Mouse (Mus musculus) neural tube, embryonic 15.5 days (tissue): ENCODE measurements around the gene Gfra1. TPM values are rescaled to one million over a fixed set of nuclear protein-coding genes. Genes with fewer than 3 reads are reported as not detected.

Source experiments
- ATAC-seq: fragments of 200-750 bp; cut with Nextera tagmentation; 2 replicates; pipeline ENCODE4 v1.8.0; 2017; ENCODE audit warnings: mild to moderate bottlenecking, moderate TSS enrichment, moderate library complexity; ENCODE audit not compliant: low FRiP score
- H3K27ac ChIP-seq: fragments of 300-500 bp; sonication (generic); replicated peaks from 2 replicates; pipeline ENCODE4 v1.5.1; 2015; ENCODE audit warnings: mild to moderate bottlenecking, inconsistent platforms
- H3K27me3 ChIP-seq: fragments of 300-500 bp; sonication (generic); replicated peaks from 2 replicates; pipeline ENCODE4 v1.6.1; 2015; ENCODE audit warnings: inconsistent platforms
- H3K36me3 ChIP-seq: fragments of 300-500 bp; sonication (generic); 2 replicates; pipeline ENCODE4 v1.6.1; 2015; ENCODE audit warnings: inconsistent platforms
- H3K4me1 ChIP-seq: fragments of 300-500 bp; sonication (generic); 2 replicates; pipeline ENCODE4 v1.6.1; 2015; ENCODE audit warnings: inconsistent platforms
- H3K4me2 ChIP-seq: fragments of 300-500 bp; sonication (generic); 2 replicates; pipeline ENCODE4 v1.6.1; 2015; ENCODE audit warnings: inconsistent platforms, mild to moderate bottlenecking, moderate library complexity
- H3K4me3 ChIP-seq: fragments of 300-500 bp; sonication (generic); replicated peaks from 2 replicates; pipeline ENCODE4 v1.5.1; 2015; ENCODE audit warnings: mild to moderate bottlenecking, inconsistent platforms
- H3K9ac ChIP-seq: fragments of 300-500 bp; sonication (generic); replicated peaks from 2 replicates; pipeline ENCODE4 v1.6.1; 2015; ENCODE audit warnings: mild to moderate bottlenecking, inconsistent platforms
- H3K9me3 ChIP-seq: fragments of 300-500 bp; sonication (generic); replicated peaks from 2 replicates; pipeline ENCODE4 v1.6.1; 2016; ENCODE audit warnings: inconsistent platforms
- WGBS: fragments of 180-500 bp; shearing (Covaris S2); methylation state at CpG from one replicate; pipeline ENCODE4 v1.1.7; 2015; ENCODE audit warnings: mixed read lengths; 5-methylcytosine and 5-hydroxymethylcytosine counted together
- polyA plus RNA-seq: library from polyadenylated mRNA; unstranded; fragments of >200 nt; fragmentation: Nextera tagmentation; extraction: Ambion mirVana; gene quantifications from 2 replicates; pipeline ENCODE4 v1.2.1, GENCODE M21; 2015

Gene Gfra1
- 65.1 and 70.0 TPM in 2 replicates for polyA plus RNA-seq

DNA sequence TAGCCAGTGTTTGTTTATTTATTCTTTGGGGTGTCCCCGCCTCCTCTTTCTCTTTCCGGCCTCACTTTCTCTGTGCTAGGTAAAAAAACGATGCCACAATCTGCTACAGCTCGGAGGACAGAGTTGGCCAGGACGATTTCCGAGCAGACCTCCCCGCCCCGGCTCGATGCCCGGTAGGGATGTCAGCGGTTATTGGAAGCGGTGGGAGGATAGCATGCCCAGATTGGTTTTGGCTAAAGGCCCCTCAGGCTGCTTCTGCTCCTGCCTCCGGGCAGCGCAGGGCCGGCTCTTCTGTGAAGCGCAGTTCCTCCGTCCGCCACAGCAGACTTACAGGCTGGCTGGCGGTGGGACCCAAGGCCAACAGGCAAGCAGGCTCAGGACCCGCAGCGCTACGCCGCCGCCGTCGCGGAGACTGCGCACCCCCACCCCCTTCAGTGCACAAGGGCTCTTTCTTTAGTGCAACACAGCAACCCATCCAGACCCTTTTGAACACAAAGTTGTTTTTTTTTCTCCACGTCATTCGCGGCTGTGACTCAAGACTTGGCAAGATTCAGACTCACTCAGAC lies at the start of gene Gfra1:
Gene Gfra1, minus strand, starts transcription at position 414 of the 566 bp plus-strand sequence.
- Histone ChIP-seq H3K4me3 (peak within 1 kb of the TSS; percentile 53), H3K36me3 (no peaks in the 10 kb centered on the region), H3K27me3 (no peaks in the 10 kb centered on the region), H3K9ac (peak within 1 kb of the TSS; percentile 65), H3K9me3 (no peaks in the 10 kb centered on the region), H3K4me1 (peaks cover 57% of the 10 kb centered on the region), H3K4me2 (peak within 1 kb of the TSS; percentile 82), H3K27ac (peak within 1 kb of the TSS; percentile 82)
- WGBS: under 1% methylated on average over 31 of the region's 31 CpGs
- ATAC-seq: peak; percentile 67

DNA sequence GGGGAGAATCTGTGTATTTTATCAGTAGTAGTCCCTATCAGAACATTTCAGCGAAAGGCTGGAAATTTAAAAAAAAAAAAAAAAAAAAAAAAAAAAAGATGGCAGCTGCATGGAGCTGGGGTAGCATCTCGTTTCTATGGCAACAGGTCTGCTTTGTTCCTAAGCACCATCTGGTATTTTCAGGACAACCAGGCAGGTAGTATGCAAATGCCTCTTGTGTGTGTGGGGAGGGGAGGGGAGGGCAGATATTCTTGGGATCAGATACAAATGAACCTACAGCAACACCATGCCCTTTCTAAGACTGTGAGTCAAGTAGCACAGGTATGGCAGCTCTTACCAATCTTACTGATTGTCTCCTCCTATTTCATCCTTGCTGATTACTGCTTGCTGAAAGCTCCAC lies 44.3 kb upstream of the Gfra1 start:
- Histone ChIP-seq H3K9ac (no peak overlapping the region), H3K9me3 (no peaks in the 10 kb centered on the region), H3K4me3 (no peak overlapping the region), H3K27ac (no peak overlapping the region), H3K4me1 (peaks cover 8% of the 10 kb centered on the region; the same call in 1 of the 2 replicates), H3K27me3 (no peaks in the 10 kb centered on the region), H3K36me3 (no peaks in the 10 kb centered on the region), H3K4me2 (no peak overlapping the region)
- ATAC-seq: no peak
- 52% methylated on average over 2 of the region's 2 CpGs for WGBS

DNA sequence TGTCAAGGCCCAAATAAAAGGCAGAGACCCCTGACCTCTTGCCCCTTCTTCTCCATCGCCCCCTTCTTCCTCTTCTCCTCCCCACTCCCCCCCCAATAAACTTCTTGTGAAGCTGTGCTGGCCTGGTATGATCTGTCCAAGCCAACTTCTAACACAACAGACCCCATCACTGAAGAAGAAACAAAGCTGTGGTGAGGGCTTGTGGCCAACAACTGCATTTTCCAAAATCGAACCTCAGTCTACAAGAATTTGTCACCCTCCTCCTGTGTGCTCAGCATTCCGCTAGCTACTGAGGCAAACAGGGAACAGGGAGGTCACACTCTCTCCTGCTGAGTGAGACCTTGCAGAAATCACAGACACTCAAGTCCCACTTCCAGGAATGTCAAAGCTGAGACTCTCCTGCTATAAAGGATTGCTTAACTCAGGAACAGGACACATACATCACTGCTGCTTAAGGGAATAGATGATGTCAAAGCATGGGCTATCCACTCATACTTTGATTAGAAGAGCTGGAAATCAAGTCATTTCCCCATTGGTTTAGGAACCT lies 43.8 kb upstream of the Gfra1 start:
- no peaks in the 10 kb centered on the region for H3K27me3 ChIP-seq
- no peak overlapping the region for H3K4me3 ChIP-seq
- H3K36me3 ChIP-seq: no peaks in the 10 kb centered on the region
- ATAC-seq: no peak
- H3K4me1 ChIP-seq: peaks cover 14% of the 10 kb centered on the region
- no peak overlapping the region for H3K9ac ChIP-seq
- H3K4me2 ChIP-seq: no peak overlapping the region
- H3K27ac ChIP-seq: no peak overlapping the region
- 56% methylated on average over 3 of the region's 3 CpGs for WGBS
- no peaks in the 10 kb centered on the region for H3K9me3 ChIP-seq

DNA sequence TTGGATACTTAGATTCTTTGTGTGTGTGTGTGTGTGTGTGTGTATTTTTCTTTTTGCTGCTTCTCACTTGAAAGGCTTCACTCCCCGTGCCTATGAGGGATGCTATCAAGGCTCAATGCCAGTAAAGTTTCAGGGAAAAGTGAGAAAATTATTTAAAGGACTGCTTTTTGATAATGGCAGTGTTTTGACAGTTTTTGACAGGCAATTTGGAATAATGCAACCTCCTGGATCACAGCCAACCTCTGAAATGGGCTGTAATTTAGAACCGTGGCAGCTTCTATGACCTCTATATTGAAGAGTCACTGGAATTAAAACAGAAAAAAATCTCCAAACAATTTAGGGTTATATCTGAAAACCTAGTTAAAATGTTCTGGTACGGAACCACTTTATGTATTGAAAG lies 41.4 kb upstream of the Gfra1 start:
- Histone ChIP-seq H3K4me3 (no peak overlapping the region), H3K4me1 (peaks cover 16% of the 10 kb centered on the region), H3K27me3 (no peaks in the 10 kb centered on the region), H3K27ac (no peak overlapping the region), H3K9ac (no peak overlapping the region), H3K36me3 (no peaks in the 10 kb centered on the region), H3K4me2 (no peak overlapping the region), H3K9me3 (no peaks in the 10 kb centered on the region)
- WGBS: 69% methylated on average over 3 of the region's 3 CpGs
- no peak for ATAC-seq

DNA sequence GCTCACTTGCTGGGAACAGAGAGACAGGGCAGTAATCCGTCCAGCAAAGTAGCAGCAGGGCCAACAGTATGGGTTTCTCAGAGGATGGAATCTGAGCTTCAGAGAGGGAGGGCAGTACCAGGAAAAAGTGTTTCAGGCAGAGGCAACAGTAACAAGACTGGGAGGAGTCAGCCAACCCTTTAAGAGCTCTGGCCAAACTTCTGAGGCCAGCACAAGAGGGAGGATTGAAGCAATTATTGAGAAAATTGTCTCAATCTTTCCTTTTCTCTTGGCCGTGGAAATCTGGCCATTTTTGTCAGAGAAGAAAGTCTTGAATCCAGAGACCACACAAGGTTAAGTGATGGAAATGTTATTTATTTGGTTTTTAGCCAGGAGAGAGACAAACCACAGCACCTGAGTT lies 31.0 kb upstream of the Gfra1 start:
- ATAC-seq: no peak
- WGBS: 69% methylated on average over 2 of the region's 2 CpGs
- Histone ChIP-seq H3K27ac (no peak overlapping the region), H3K4me3 (no peak overlapping the region), H3K9ac (no peak overlapping the region), H3K9me3 (no peaks in the 10 kb centered on the region), H3K4me2 (no peak overlapping the region), H3K36me3 (no peaks in the 10 kb centered on the region), H3K27me3 (no peaks in the 10 kb centered on the region), H3K4me1 (no peaks in the 10 kb centered on the region)

DNA sequence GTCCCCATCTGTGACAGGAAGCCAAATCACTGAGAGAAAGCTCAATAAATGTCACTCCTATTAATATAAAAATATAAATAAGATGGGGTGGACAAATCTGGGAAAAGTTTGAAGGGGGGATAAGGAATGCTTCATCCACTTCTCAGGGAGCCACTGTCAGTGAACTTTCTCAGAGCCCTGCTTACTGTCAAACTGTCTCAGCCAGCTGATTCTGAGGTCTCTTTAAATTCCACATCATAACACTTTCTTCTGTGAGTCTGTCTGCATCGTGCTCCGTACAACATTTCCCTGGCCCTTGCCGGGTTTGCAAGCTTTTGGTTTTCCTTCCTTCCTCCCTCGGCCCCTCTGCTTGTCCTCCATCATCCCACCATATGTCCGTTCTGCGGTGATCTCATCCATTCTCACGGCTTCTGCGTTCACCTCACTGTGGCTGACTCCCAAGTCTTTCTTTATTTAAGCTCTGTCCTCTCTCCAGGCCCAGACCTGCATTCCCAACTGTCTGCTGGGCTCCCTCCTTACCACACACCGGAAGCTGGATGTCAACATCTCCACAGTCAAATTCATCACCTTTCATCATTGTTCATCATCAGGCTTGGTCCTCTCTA lies 26.8 kb upstream of the Gfra1 start:
- Histone ChIP-seq H3K9ac (no peak overlapping the region), H3K4me2 (no peak overlapping the region), H3K36me3 (no peaks in the 10 kb centered on the region), H3K4me1 (no peaks in the 10 kb centered on the region), H3K27ac (no peak overlapping the region), H3K4me3 (no peak overlapping the region), H3K27me3 (no peaks in the 10 kb centered on the region), H3K9me3 (no peaks in the 10 kb centered on the region)
- 85% methylated on average over 9 of the region's 9 CpGs for WGBS
- ATAC-seq: no peak

DNA sequence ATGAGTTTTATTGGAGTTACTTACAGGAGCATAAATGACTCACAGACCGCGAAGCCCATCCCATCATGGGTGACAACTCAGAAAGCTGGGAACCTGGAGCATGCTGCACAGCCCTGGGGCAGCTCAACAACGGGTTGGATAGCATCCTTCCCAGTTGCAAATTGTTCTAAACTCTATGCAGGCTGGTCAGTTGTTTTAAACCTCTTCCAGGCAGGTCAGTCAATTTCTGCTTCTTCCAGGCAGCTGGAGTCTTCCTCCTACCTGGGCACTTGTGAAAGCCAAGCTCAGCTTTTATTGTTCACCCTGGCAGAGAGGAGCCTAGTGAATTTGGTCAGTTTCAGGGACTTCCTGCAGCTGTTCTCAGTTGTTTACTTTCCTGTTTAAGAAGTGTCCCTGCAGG lies 18.5 kb upstream of the Gfra1 start:
- Histone ChIP-seq H3K4me2 (no peak overlapping the region), H3K9me3 (no peaks in the 10 kb centered on the region), H3K27me3 (no peaks in the 10 kb centered on the region), H3K27ac (no peak overlapping the region), H3K36me3 (no peaks in the 10 kb centered on the region), H3K4me3 (no peak overlapping the region), H3K4me1 (peaks cover 2% of the 10 kb centered on the region; the same call in 1 of the 2 replicates), H3K9ac (no peak overlapping the region)
- ATAC-seq: no peak
- WGBS: 90% methylated on average over 3 of the region's 3 CpGs

DNA sequence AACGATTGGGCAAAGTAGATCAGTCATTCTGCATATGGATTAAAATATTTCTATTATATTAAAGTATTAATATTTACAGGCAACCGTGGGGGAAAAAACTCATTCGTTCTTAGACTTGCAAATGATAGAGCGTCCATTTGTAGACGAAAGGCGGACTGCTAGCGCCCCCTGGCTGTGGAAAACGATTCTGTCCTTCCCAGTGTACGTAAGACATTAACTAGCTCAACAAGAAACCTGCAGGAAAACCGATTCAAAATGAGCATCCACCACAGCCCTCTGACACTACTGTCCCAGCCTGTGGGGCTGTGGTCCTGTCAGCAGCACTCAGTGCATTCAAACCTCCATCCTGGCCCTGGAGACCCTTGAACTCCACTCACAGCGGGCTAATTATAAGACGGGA lies 13.7 kb upstream of the Gfra1 start:
- Histone ChIP-seq H3K9me3 (no peaks in the 10 kb centered on the region), H3K9ac (no peak overlapping the region), H3K4me2 (no peak overlapping the region), H3K27ac (no peak overlapping the region), H3K4me3 (no peak overlapping the region), H3K4me1 (peaks cover 2% of the 10 kb centered on the region; the same call in 1 of the 2 replicates), H3K36me3 (no peaks in the 10 kb centered on the region), H3K27me3 (no peaks in the 10 kb centered on the region)
- 13% methylated on average over 12 of the region's 12 CpGs for WGBS
- ATAC-seq: no peak

DNA sequence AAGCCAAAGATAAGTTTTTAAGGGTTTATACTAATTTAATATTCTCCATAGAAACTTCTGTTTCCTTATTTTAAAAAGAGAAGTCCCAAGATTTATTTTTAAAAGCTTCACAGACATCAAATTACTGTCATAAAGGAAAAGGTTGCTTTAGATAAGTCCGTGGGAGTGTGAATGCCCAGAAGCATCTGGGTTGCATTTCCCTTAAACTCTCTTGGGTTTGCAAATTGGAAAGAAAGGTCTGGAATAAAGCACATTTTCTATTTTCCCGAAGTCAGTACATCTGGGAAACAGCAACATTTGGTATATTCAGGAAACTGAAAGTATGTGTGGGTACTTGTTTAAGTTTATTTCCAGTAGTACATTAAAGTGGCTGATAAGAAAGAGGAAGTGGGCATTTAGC lies 12.6 kb upstream of the Gfra1 start:
- Histone ChIP-seq H3K9ac (no peak overlapping the region), H3K27ac (no peak overlapping the region), H3K36me3 (no peaks in the 10 kb centered on the region), H3K4me1 (peaks cover 2% of the 10 kb centered on the region; the same call in 1 of the 2 replicates), H3K4me3 (no peak overlapping the region), H3K4me2 (no peak overlapping the region), H3K27me3 (no peaks in the 10 kb centered on the region), H3K9me3 (no peaks in the 10 kb centered on the region)
- no peak for ATAC-seq
- 54% methylated on average over 2 of the region's 2 CpGs for WGBS

DNA sequence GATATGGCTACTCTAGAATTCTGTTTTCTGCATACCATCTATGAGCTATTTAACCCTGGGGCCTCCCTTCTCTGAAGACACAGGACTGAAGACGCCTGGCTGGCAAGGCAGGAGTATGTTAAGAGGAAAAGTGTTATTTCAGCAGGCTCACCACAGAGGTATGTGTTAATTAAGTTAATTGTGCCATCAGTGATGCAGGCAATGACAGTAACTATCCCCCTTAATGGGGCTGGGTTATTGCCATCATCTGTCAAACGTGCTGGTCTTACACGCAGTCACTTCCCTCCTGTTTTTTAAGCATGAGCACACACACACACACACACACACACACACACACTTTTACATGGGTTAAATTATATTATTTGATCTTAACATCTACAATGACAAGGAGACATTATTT lies 8.0 kb upstream of the Gfra1 start:
- Histone ChIP-seq H3K4me1 (no peaks in the 10 kb centered on the region; the same call in 1 of the 2 replicates), H3K27me3 (no peaks in the 10 kb centered on the region), H3K27ac (no peak overlapping the region), H3K9ac (no peak overlapping the region), H3K4me2 (no peak overlapping the region), H3K4me3 (no peak overlapping the region), H3K9me3 (no peaks in the 10 kb centered on the region), H3K36me3 (no peaks in the 10 kb centered on the region)
- no peak for ATAC-seq
- WGBS: 20% methylated on average over 3 of the region's 3 CpGs

DNA sequence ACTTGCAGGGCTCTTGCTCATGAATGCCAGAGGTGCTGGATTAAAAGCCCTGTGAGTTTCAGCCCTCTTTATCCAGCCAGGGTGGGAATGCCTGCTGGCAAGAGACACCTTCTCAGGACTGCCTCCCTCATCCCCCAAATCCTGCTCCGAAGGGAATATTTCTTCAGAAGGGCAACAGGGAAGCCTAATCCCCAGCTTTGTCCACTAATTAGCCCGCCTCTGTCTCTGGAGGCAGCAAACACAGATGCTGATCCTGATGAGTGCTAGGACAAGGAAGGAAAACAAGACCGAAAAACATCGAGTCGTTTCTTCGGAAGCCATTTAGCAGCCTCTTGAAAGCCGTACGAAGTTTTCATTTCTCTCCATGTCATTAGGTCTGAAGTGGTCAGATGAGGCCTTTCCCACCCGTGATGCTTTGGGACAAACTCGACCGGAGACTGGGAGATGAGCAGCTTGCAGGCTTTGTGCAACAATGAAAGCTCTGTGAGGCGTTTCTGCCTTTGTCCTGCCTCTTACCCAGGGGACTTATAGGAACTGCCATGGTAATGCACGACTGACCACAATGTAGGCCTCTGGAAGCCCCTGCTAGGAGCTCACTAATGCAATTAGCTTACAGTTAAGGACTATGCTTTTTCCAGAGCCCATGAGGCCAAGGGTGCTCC lies 4.8 kb upstream of the Gfra1 start:
- Histone ChIP-seq H3K4me3 (no peak overlapping the region), H3K9me3 (no peaks in the 10 kb centered on the region), H3K27ac (no peak overlapping the region), H3K4me2 (no peak overlapping the region), H3K36me3 (no peaks in the 10 kb centered on the region), H3K9ac (no peak overlapping the region), H3K4me1 (peaks cover 14% of the 10 kb centered on the region), H3K27me3 (no peaks in the 10 kb centered on the region)
- WGBS: 42% methylated on average over 13 of the region's 13 CpGs
- ATAC-seq: no peak
